Mouse (Mus musculus) embryo, embryonic 11 days (tissue): ENCODE measurements at regions not wholly inside any gene's neighbourhood (a gene's known extent, or its start where the extent isn't known, plus 50 kb on each side); places are given as distances from the start of the nearest gene placed in this dataset.

Source experiments
- DNase-seq: peaks from one replicate; pipeline ENCODE4 v3.0.0-alpha.2; 2015

DNA sequence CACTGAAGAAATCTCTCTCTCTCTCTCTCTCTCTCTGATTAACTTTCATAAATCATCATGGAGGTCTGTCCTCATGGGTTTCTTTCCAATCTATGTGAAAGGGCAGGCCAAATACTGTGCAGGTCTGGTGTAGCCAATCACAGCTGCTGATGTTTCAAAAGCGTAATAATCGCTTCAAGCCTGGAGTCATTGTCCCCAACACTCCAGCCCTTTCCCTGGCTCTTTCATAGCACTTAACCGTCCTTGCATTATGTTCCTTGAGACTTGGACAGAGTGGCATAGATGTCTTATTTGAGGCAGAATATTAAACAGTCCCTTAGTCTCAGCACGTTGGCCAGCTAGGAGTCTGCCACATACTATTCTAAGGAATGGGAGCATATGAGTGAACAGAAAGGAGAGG is 286.5 kb upstream of the Kcnd2 start:
- peak; percentile 1 for DNase-seq
